Mouse (Mus musculus) layer of hippocampus, adult 2 months (tissue): ENCODE measurements around the gene Tnk1. TPM values are rescaled to one million over a fixed set of nuclear protein-coding genes. Genes with fewer than 3 reads are reported as not detected.

ENCODE experiments used
- DNase-seq, 2 experiments: peaks; one replicate each; pipeline ENCODE4 v3.0.0; 2022; ENCODE audit warnings: low spot score in 2 of 2
- H3K27ac ChIP-seq: fragments of 200-600 bp; 2 replicates; pipeline ENCODE4 v1.8.1; 2022
- H3K4me3 ChIP-seq: fragments of 200-600 bp; 2 replicates; pipeline ENCODE4 v1.8.1; 2022; ENCODE audit warnings: mild to moderate bottlenecking
- CTCF ChIP-seq: fragments of 200-600 bp; conservative IDR thresholded peaks from 2 replicates; pipeline ENCODE4 v1.8.1; 2022; ENCODE audit warnings: antibody characterized with exemption, mild to moderate bottlenecking, moderate library complexity
- total RNA-seq, 2 experiments: library from RNA; stranded (reverse); gene quantifications; 2 replicates each; pipeline ENCODE4 v1.2.3; 2021

The Tnk1 gene
- total RNA-seq, 2 experiments from 2014 or later = not detected

DNA sequence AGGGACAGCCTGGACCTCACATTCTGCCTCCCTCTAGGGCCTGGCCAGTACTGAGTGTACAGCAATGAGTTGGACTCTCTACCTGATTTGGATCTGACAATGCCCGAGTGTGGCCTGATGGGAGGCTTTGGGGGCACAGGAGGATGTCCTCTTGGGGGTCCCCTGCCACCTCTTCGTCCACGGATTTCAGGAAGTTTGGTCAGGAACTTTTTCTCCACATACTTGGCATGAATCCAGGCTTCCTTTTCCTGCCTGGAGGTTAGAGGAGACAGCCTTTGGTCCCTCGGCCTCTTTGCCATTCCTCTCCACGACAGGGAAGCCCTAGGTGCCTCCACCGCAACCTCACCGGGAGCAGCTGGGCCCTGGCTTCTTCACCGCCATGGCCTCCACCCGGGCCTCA, 25.7 kb upstream of the Tnk1 start:
- DNase-seq = no peak
- TF ChIP-seq CTCF = no peak
- Histone ChIP-seq H3K4me3 (no peak overlapping the region), H3K27ac (no peak overlapping the region)

DNA sequence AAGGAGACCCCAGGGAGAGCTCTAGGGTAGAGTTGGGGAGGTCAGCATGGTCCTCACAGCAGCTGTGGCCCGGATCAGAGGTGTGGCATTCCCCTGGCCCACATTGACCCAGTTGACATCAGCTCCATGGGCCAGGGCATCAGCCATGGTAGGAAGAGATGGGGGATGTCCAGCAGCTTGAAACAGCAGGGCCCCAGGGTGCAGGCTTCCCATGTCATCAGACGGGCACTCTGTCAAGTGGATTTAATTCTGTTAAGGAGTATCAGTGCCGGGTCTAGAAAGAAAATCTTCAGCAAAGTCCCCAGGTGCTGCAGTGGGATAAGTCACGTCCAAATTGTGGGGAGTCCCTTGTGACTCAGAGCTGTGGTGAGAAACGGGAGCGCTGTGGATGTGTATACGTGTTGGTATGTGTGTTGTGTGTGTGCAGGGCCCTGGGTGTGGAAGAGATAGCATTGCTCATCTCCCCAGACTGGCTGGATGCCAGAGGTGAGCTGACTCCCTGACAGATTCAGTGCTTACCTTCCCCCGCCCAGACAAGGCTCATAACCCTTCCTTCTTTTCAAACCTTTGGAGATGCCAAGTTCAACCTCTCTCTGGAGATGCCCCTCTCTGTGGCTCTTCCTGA, 25.1 kb upstream of the Tnk1 start:
- DNase-seq = no peak
- Histone ChIP-seq H3K4me3 (no peak overlapping the region), H3K27ac (no peak overlapping the region)
- TF ChIP-seq CTCF = no peak

DNA sequence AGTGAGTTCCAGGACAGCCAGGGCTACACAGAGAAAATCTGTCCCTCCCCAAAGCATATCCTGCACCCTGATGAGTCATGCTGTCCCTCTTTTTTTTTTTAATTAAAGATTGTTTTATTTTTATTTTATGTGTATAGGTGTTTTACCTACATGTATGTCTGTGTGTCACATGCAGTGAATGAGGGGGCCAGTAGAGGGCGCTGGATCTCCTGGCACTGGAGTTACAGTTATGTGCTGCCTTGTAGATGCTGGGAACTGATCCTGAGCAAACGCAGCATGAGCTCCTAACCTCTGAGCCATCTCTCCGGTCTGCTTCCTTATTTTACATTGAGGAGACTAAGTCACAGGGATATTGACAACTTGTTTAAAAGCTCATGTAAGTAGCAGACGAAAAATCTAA, 24.5 kb upstream of the Tnk1 start:
- H3K27ac ChIP-seq = no peak overlapping the region
- no peak for DNase-seq
- TF ChIP-seq CTCF = peak; percentile 69
- H3K4me3 ChIP-seq = no peak overlapping the region

DNA sequence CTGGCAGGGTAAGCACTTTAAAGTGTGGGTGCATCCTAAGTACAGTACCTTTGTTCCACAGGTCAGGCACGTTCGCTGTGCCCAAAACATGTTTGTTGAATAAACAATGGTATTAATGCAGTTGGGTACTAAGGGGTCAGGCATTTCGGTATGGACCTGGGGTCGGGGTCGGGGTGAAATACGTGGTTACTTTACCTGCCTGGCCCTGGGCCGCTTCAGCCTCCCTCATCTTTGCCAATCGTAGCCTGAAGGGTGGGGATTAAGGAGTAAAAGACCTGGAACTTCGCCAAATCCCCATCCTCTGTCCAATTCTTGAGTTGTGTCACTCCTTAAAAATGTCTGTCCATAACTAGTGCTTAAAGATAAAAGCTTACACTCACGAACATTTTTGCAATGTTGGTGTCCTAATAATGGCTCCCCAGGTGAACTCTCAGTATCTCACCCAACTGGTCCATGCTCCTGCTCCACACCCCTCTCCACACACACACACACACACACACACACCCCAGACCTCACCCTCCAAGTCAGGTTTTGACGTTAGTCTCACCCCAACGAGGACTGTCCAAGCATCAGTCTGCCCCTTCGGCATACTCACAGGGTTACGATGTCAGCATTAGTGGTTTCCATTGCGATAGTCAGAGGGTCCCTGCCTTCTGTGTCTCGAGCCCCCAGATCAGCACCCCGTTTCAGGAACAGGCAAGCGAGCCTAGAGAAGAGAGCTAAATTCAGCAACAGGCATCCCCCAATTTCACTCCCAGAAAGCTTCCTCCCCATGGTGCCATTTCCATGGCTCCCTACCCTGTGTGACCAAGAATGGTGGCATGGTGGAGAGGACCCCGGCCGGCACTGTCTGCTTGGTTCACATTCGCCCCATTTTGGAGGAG, 23.5 kb upstream of the Tnk1 start:
- H3K27ac ChIP-seq = peak overlapping the region; percentile 86
- no peak for TF ChIP-seq CTCF
- DNase-seq = no peak
- H3K4me3 ChIP-seq = peak overlapping the region; percentile 64

DNA sequence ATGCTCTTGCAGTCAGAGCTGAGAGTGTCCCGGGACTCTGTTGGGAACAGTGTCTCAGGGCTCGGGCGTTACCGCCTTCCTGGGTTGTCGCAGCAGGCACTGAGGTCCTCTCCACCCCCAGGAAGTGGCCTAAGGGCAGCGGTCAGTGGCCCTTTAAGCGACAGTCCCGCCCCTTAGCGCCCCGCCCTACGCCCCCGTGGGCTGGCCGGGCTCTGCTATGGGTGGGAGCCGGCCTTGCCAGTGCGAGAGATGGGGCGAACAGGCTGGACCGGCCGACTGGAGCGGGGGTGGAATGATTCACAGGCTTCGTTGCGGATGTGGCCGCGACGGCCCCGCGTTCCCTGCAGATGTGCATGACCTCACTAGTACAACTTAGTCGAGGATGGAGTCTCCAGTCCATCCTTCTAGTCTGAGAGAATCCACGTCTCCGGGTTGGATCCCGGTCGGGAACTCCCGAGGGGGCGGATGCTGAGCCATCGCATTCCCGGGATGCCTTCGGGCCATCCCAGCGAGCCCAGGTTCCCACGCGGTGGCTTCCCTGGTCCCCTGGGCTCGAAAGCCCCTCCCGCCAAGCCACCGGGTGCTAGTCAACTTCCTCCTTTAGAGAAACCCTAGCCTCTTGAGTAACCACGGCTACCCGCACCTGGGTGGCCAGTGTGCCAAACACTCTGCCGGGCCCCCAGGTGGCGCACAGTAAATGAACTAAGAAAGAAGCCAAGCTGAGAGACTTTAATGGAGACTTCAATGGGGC, 22.5 kb upstream of the Tnk1 start, which contains the start of gene Kctd11:
Kctd11 (minus strand) TSS at position 554 of the 751 bp plus-strand sequence.
- H3K4me3 ChIP-seq = peak within 1 kb of the TSS; percentile 64
- H3K27ac ChIP-seq = peak within 1 kb of the TSS; percentile 86
- peak; percentile 58 to 69 for DNase-seq
- peak; percentile 49 for TF ChIP-seq CTCF

DNA sequence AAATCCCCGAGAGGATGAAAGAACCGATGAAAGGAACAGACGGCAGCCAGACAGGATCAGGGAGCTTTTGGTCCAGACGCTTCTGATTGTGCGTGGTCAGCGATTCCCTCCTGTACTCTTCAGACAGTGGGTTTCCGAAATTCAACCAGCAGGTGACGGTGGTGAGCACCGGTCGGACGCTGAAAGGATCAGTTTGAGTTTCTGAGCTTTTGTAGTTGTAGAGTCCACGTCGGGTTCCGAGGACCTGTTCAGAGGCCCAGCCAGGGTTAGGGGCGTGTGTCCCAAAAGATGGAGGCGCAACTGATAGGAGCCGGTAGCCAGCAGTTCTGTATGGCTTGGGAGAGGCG, 21.9 kb upstream of the Tnk1 start:
- peak overlapping the region; percentile 86 for H3K27ac ChIP-seq
- H3K4me3 ChIP-seq = peak overlapping the region; percentile 64
- TF ChIP-seq CTCF = peak; percentile 83
- no peak for DNase-seq

DNA sequence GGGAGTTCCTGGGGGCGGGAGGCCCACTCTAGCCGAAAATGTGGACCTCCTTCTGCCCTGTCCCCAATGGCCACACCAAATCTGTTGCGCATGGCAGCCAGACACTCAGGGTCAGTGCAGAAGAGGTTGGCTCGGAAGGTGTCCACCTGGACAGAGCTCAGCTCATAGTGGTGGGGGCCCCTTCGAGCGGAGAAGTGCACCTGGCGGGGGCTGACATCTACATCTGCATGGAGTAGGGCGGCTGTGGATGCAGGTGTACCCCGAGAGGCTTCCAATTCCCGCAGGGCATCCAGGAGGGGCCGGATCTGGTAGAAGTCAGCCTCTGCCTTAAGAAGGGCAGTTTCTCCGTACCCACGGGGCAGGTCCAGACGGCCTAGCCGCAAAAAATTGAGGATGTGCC, 21.2 kb upstream of the Tnk1 start:
- no peak for TF ChIP-seq CTCF
- DNase-seq = no peak
- H3K27ac ChIP-seq = no peak overlapping the region
- no peak overlapping the region; the same call in 1 of the 2 replicates for H3K4me3 ChIP-seq

DNA sequence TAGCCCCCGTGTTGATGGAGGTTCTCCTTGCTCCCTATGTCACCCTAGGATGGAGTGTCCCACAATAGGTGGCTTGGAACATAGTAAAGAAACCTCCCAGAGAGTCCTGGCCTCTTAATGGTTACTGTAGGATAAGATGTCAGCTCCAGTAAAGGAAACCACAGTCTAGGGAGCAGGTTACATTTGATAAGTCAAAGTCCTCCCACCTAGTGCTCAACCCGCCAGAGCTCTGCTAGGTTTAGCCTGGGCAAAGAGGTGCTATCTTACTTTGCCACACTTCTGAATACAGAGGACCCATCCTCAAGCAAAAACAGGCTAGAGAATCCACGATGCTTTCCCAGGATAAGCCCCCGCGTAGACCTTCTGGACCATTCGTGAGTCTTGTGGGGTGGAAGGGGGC, 20.4 kb upstream of the Tnk1 start:
- no peak for DNase-seq
- TF ChIP-seq CTCF = no peak
- Histone ChIP-seq H3K4me3 (no peak overlapping the region), H3K27ac (no peak overlapping the region)

DNA sequence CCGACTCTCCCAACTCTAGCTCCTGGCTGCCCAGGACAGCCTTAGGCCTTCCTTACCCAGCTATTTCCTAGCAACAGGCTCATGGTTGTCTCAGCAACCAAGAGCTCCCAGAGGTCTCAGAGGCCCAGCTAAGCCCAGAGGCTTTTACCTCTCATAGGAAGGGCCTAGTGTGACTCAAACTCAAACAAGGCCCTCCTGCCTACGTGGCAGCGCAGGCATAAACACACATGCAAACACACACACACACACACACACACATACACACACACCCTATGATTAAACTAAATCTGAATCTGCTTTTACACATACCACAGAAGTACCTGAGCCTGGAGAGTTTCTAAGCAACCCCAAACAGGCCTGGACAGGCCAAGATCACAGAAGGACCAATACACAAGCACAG, 19.9 kb upstream of the Tnk1 start:
- no peak overlapping the region for H3K27ac ChIP-seq
- no peak for TF ChIP-seq CTCF
- no peak overlapping the region for H3K4me3 ChIP-seq
- no peak for DNase-seq

DNA sequence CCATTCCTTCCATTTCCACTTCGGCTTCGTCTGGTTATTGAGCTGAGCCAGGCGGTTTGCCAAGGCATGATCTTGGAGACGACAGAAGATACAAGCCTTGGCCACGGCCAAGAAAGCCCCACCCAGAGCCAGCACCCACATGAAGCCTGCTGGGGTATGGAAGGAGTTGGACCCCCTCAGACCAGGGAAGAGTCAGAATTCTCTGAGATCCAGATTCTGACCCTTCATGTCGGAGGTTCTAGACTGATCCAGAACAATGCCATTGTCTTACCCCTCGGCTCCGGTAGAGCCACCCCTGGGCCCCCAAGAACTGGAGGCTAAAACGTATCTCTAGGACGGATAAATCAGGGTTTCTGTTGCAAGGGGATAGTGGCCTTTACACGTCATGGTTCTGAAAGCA, 19.3 kb upstream of the Tnk1 start, which contains the start of gene Tmem95:
Tmem95 (minus strand) TSS at position 141 of the 400 bp plus-strand sequence.
- DNase-seq = no peak
- peak within 1 kb of the TSS; percentile 60; the same call in 1 of the 2 replicates for H3K27ac ChIP-seq
- H3K4me3 ChIP-seq = peak within 1 kb of the TSS; percentile 9; the same call in 1 of the 2 replicates
- no peak for TF ChIP-seq CTCF

DNA sequence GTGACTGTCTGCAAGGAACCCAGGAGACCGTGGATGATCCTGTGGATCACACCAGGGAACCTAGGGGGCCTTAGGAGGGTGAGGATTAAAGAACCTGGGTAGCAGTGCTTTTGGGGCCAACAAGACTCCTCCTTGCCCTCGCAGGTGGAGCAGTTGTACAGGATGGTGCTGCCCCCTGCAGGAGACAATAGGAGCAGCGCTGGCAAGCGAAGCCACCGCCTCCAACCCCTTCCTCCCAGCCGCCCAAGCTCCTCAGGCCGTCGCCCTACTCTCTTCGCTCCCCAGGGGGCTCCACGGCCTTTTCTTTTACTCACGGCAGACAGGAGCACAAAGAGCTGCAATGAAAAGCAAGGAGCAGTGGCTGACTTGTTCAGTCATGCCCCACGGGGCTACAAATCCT, 18.3 kb upstream of the Tnk1 start:
- H3K27ac ChIP-seq = peak overlapping the region; percentile 60; the same call in 1 of the 2 replicates
- DNase-seq = peak; percentile 78 to 85
- peak; percentile 92 for TF ChIP-seq CTCF
- H3K4me3 ChIP-seq = peak overlapping the region; percentile 9; the same call in 1 of the 2 replicates

DNA sequence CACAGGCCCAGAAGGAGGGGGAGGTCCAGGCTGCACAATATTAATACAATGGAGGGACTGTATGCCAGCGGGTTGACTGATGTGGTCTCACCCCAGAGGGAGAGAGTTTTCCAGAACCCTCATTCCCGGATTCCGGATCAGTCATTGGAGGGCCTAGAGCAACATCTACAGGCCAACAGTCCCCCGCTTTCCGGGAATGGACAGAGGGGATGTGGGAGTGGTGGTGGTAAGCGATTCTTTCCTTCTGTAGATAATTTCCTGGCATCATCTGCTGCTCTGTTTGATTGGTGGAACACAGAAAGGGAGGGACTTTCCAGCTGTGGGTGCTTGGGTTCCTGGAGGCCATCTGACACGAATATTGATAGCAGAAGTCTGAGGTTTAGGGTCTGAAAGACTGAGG, 17.7 kb upstream of the Tnk1 start:
- no peak for TF ChIP-seq CTCF
- H3K27ac ChIP-seq = peak overlapping the region; percentile 60
- no peak overlapping the region for H3K4me3 ChIP-seq
- peak; percentile 44 to 61 for DNase-seq

DNA sequence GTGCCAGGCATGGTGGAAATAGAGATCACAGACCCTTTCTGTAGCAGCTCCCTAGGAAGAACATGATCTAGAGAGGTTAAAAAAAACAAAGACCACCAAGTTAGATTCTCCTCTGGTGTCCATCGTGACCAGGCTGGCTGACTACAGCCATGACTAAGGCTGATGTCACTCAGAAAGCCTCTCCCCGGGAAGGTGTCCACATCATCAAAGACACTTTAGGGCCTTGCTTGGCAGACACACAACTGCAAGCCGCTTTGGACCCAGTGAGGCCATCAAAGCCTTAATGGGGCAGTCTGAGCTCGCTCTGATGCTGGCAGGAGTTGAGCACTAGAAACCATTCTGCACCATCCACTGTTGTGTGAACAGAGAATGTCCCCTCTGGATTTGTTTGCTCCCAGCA, 13.9 kb upstream of the Tnk1 start:
- TF ChIP-seq CTCF = no peak
- Histone ChIP-seq H3K4me3 (no peak overlapping the region), H3K27ac (no peak overlapping the region)
- DNase-seq = no peak
